Mouse (Mus musculus): Measurements from ENCODE around the gene Ngef. TPM values are rescaled to one million over a fixed set of nuclear protein-coding genes. Genes with fewer than 3 reads are reported as not detected.
A peak's percentile ranks its signal among the peaks of the same experiment; 100 is the strongest.

Gene Ngef
- polyA plus RNA-seq, 1 experiment, result 0.72 TPM

DNA sequence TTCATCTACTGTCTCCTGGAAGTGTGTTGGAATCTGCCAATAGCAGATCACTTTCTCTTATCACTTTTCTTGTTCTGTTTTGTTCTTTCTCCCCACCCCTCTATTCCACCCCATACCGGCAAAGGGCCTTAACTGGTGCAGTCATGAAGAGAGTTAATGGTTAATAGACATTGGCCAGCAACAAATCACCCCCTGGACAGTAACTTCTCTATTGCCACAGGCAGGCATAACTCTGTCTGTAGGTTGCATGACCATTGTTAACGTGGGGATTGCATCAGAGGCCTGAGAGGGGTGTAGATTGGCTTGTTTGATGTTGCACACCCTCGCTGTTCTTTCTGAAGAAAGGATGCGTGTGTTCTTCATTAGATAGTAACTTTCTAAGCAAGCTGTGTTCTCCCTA lies 124.2 kb downstream of the Ngef start:
- no peak overlapping the region for H3K4me3 ChIP-seq (ENCODE audit: low read depth, low read length)
- peaks cover 25% of the 10 kb centered on the region for H3K36me3 ChIP-seq (ENCODE audit: control insufficient read depth, insufficient read depth, low read length, poor library complexity, severe bottlenecking)
- no peaks in the 10 kb centered on the region for H3K9me3 ChIP-seq (replicated peaks; ENCODE audit: control insufficient read depth, insufficient read depth, low read length, poor library complexity, severe bottlenecking)
- TF ChIP-seq POLR2A (IDR thresholded peaks at IDR 0.05; ENCODE audit: insufficient read depth, low read length) (no peak), CTCF (IDR thresholded peaks at IDR 0.05; ENCODE audit: low read depth, low read length) (no peak), EP300 (IDR thresholded peaks at IDR 0.05; ENCODE audit: insufficient read depth, low read depth, low read length) (no peak)
- no peak overlapping the region for H3K9ac ChIP-seq (ENCODE audit: low read depth, poor library complexity, severe bottlenecking)
- H3K27ac ChIP-seq (ENCODE audit: insufficient read depth, low read length), result no peak overlapping the region
- no peaks in the 10 kb centered on the region for H3K4me1 ChIP-seq (ENCODE audit: control insufficient read depth, insufficient read depth, low read length)
- no peaks in the 10 kb centered on the region for H3K27me3 ChIP-seq (ENCODE audit: control insufficient read depth, insufficient read depth, low read length, poor library complexity, severe bottlenecking)

DNA sequence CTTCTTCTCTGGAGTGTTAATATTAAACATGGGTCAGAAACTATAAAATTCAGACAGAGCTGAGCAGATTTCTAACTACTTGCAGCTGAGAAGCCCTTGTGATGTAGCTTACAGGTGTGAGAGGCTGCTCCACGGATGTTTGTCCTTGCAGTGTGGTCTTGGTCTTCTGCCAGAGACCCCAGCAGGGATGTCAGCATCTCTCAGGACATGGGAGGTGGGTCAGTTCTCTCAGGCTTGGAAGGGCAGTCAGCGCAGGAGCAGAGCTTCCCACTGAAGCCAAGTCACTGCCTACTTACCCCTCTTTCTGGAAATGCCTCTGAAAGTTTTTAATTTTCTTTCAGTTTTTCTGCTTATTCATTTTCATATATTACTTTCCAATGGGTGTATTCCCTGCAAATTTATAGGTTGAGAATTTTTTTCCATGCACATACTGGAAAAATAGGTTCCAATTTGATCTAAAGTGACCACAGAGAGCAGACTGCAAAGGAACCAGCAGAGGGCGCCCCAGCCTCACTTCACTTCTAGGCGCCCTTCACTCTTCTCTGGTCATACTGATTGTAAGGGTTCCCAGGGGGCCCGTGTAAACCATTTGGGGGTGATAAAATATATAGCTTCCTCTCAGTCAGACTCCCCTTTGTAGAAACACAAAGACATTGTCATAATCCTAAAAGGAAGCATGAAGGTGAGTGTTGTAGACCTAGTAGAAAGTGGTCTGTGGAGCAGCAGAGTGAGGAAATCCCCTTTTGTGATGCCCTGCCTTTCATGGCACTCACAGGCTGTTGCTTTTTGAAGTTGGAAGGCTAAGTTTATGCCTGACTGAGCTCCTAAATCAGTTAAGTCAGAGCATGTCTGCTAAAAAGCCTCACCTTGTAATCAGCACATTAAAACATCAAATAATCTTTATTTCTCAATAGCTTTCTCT lies 126.2 kb downstream of the Ngef start:
- no peak overlapping the region for H3K4me3 ChIP-seq (ENCODE audit: low read depth, low read length)
- H3K9ac ChIP-seq (ENCODE audit: low read depth, poor library complexity, severe bottlenecking), result no peak overlapping the region
- no peaks in the 10 kb centered on the region for H3K27me3 ChIP-seq (ENCODE audit: control insufficient read depth, insufficient read depth, low read length, poor library complexity, severe bottlenecking)
- no peaks in the 10 kb centered on the region for H3K9me3 ChIP-seq (replicated peaks; ENCODE audit: control insufficient read depth, insufficient read depth, low read length, poor library complexity, severe bottlenecking)
- H3K4me1 ChIP-seq (ENCODE audit: control insufficient read depth, insufficient read depth, low read length), result no peaks in the 10 kb centered on the region
- H3K36me3 ChIP-seq (ENCODE audit: control insufficient read depth, insufficient read depth, low read length, poor library complexity, severe bottlenecking), result peaks cover 42% of the 10 kb centered on the region
- peak; percentile 69 for TF ChIP-seq CTCF (IDR thresholded peaks at IDR 0.05; ENCODE audit: low read depth, low read length)
- TF ChIP-seq POLR2A (IDR thresholded peaks at IDR 0.05; ENCODE audit: insufficient read depth, low read length), result no peak
- H3K27ac ChIP-seq (ENCODE audit: insufficient read depth, low read length), result no peak overlapping the region

DNA sequence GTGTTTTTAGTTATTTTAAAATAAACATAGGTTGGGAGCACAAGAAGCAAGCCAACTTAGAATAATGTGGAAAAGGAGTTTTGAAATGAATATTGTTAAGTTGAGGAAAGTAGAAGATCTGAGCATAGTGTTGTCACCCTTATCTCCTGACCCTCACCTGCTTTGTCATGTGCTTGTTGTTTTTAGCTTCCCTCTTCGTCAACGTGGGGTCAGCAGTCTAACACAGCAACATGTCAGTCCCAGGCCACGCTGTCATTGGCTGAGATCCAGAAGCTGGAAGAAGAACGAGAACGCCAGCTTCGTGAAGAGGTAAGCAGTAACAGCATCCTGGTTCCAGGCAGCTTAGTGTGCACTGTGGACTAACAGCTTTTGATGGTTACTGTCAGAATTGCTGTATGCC lies 137.1 kb downstream of the Ngef start:
- H3K4me3 ChIP-seq (ENCODE audit: low read depth, low read length), result no peak overlapping the region
- no peaks in the 10 kb centered on the region for H3K9me3 ChIP-seq (replicated peaks; ENCODE audit: control insufficient read depth, insufficient read depth, low read length, poor library complexity, severe bottlenecking)
- no peaks in the 10 kb centered on the region for H3K4me1 ChIP-seq (ENCODE audit: control insufficient read depth, insufficient read depth, low read length)
- H3K36me3 ChIP-seq (ENCODE audit: control insufficient read depth, insufficient read depth, low read length, poor library complexity, severe bottlenecking), result peaks cover 48% of the 10 kb centered on the region
- TF ChIP-seq CTCF (IDR thresholded peaks at IDR 0.05; ENCODE audit: low read depth, low read length) (no peak), POLR2A (IDR thresholded peaks at IDR 0.05; ENCODE audit: insufficient read depth, low read length) (no peak), EP300 (IDR thresholded peaks at IDR 0.05; ENCODE audit: insufficient read depth, low read depth, low read length) (no peak)
- no peak overlapping the region for H3K27ac ChIP-seq (ENCODE audit: insufficient read depth, low read length)
- H3K27me3 ChIP-seq (ENCODE audit: control insufficient read depth, insufficient read depth, low read length, poor library complexity, severe bottlenecking), result no peaks in the 10 kb centered on the region
- no peak overlapping the region for H3K9ac ChIP-seq (ENCODE audit: low read depth, poor library complexity, severe bottlenecking)

DNA sequence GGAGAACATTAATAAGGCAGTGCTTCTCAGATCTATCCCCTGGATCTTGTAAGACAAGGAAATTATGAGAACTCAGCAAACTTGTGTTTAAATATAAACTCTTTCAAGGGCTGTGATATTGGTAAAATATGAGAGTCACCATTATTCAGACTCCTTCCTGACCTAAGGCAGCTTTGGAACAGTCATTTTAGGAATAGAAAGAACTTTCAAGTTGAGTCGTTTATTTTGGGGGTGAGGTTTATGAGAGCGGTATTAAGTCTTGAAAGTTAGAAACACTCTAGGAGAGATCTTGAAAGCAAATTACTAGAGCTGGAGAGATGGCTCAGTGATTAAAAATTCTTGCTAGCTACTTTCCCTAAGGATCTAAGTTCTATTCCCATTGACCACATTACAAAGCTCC lies 138.5 kb downstream of the Ngef start:
- no peak overlapping the region for H3K4me3 ChIP-seq (ENCODE audit: low read depth, low read length)
- H3K27me3 ChIP-seq (ENCODE audit: control insufficient read depth, insufficient read depth, low read length, poor library complexity, severe bottlenecking), result no peaks in the 10 kb centered on the region
- no peaks in the 10 kb centered on the region for H3K4me1 ChIP-seq (ENCODE audit: control insufficient read depth, insufficient read depth, low read length)
- H3K36me3 ChIP-seq (ENCODE audit: control insufficient read depth, insufficient read depth, low read length, poor library complexity, severe bottlenecking), result peaks cover 46% of the 10 kb centered on the region
- no peak for TF ChIP-seq CTCF (IDR thresholded peaks at IDR 0.05; ENCODE audit: low read depth, low read length)
- TF ChIP-seq EP300 (IDR thresholded peaks at IDR 0.05; ENCODE audit: insufficient read depth, low read depth, low read length), result no peak
- TF ChIP-seq POLR2A (IDR thresholded peaks at IDR 0.05; ENCODE audit: insufficient read depth, low read length), result no peak
- no peak overlapping the region for H3K9ac ChIP-seq (ENCODE audit: low read depth, poor library complexity, severe bottlenecking)
- no peak overlapping the region for H3K27ac ChIP-seq (ENCODE audit: insufficient read depth, low read length)
- H3K9me3 ChIP-seq (replicated peaks; ENCODE audit: control insufficient read depth, insufficient read depth, low read length, poor library complexity, severe bottlenecking), result no peaks in the 10 kb centered on the region

Other genes starting within 250 kb of the Ngef start
- 185 and 207 TPM in 2 replicates for gene Gigyf2, start 246.9 kb downstream of the Ngef start, polyA plus RNA-seq (2011; ENCODE audit: insufficient read depth, insufficient read length, low read depth, missing spikeins)
- not detected in 2 replicates for gene Kcnj13, start 179.1 kb downstream of the Ngef start, polyA plus RNA-seq (2011; ENCODE audit: insufficient read depth, insufficient read length, low read depth, missing spikeins)
- not detected in 2 replicates for gene Snorc, start 103.6 kb downstream of the Ngef start, polyA plus RNA-seq (2011; ENCODE audit: insufficient read depth, insufficient read length, low read depth, missing spikeins)
- not detected in 2 replicates for gene Neu2, start 64.0 kb downstream of the Ngef start, polyA plus RNA-seq (2011; ENCODE audit: insufficient read depth, insufficient read length, low read depth, missing spikeins)
- 15.7 and 16.8 TPM in 2 replicates for gene Inpp5d, start 46.4 kb upstream of the Ngef start, polyA plus RNA-seq (2011; ENCODE audit: insufficient read depth, insufficient read length, low read depth, missing spikeins)
- gene Atg16l1, start 182.0 kb upstream of the Ngef start, polyA plus RNA-seq (2011; ENCODE audit: insufficient read depth, insufficient read length, low read depth, missing spikeins), result 42.3 and 44.5 TPM in 2 replicates
- 2.8 and 3.0 TPM in 2 replicates for gene Sag, start 229.8 kb upstream of the Ngef start, polyA plus RNA-seq (2011; ENCODE audit: insufficient read depth, insufficient read length, low read depth, missing spikeins)